Mouse (Mus musculus): ENCODE data around the gene Usp21.
"Not testable (repeated sequence)": the region's sequence is repeated elsewhere in the genome, so short reads cannot be mapped to it uniquely, and the experiment has no call there.

Gene Usp21

GRCm38 (mm10) chr1:171241952-171242351 lies 45.8 kb downstream of the Usp21 start:
- not testable (repeated sequence) for DNase-seq (ENCODE audit: low read depth, low spot score)

- no peak for DNase-seq (ENCODE audit: low read depth, low spot score)
These were observed 46.9 kb downstream of the Usp21 start for GRCm38 (mm10) chr1:171240911-171241310.

- DNase-seq (ENCODE audit: low read depth, low spot score): no peak
These were observed 47.6 kb downstream of the Usp21 start for GRCm38 (mm10) chr1:171239992-171240744.

- peak; percentile 76 for DNase-seq (ENCODE audit: low read depth, low spot score)
These were observed 49.3 kb downstream of the Usp21 start for GRCm38 (mm10) chr1:171238463-171238862.

- DNase-seq (ENCODE audit: low read depth, low spot score): no peak
These were observed 50.4 kb downstream of the Usp21 start for GRCm38 (mm10) chr1:171237438-171237837.

- no peak for DNase-seq (ENCODE audit: low read depth, low spot score)
These were observed 52.0 kb downstream of the Usp21 start for GRCm38 (mm10) chr1:171235791-171236190.

GRCm38 (mm10) chr1:171234538-171234937 lies 53.3 kb downstream of the Usp21 start:
- DNase-seq (ENCODE audit: low read depth, low spot score): no peak

GRCm38 (mm10) chr1:171234126-171234525 lies 53.7 kb downstream of the Usp21 start, which contains the start of gene Fcer1g:
Gene Fcer1g, minus strand, starts transcription at chr1:171234365.
- DNase-seq (ENCODE audit: low read depth, low spot score): no peak

- DNase-seq (ENCODE audit: low read depth, low spot score): no peak
These were observed 54.7 kb downstream of the Usp21 start for GRCm38 (mm10) chr1:171232800-171233730.

- DNase-seq (ENCODE audit: low read depth, low spot score): no peak
These were observed 55.4 kb downstream of the Usp21 start for GRCm38 (mm10) chr1:171232348-171232747.
